Mouse (Mus musculus) monocyte, adult 59 days (primary cell): ENCODE measurements around the gene Abcc1. TPM values are rescaled to one million over a fixed set of nuclear protein-coding genes. Genes with fewer than 3 reads are reported as not detected.

Source experiments
- total RNA-seq, 2 experiments: library from RNA; stranded (reverse); gene quantifications; one replicate each; pipeline ENCODE4 v1.2.4; 2023

Gene Abcc1
- total RNA-seq, result 10 to 100 TPM; 60.6 to 62.5 TPM

DNA sequence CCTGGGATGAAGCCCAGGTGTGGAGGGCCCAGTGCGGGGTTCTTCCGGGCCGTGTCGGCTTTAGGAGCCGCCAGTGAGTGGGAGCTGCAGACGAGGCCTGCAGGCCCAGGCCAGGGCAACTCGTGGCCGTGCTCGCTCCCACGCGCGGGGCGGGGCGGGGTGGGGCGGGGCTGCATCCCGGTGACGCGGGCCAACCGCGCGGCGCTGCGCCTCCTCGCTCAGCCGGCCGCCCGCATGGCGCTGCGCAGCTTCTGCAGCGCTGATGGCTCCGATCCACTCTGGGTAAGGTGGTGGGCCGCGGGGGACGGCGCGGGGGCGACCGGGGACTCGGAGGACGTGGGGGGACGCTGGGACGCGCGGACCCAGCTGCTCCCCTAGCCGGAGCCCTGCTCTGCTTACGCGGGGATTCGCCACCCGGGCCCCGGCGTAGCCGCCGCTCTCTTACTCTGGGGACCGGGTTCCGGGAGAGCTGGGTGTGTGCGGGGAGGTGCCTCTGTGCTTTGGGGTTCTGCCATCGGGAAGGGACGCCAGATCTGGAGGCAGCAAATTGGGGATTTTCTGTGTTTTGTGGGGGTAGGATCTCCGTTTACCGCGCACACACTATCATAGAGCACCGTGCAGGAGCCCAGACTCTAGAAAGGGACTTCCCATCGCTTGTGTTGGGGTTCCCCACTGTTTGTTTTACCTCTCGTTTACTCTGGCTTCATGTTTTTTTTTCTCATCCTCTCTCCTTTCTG is at the start of gene Abcc1:
Abcc1 (plus strand) TSS at position 197 of the 737 bp plus-strand sequence.

DNA sequence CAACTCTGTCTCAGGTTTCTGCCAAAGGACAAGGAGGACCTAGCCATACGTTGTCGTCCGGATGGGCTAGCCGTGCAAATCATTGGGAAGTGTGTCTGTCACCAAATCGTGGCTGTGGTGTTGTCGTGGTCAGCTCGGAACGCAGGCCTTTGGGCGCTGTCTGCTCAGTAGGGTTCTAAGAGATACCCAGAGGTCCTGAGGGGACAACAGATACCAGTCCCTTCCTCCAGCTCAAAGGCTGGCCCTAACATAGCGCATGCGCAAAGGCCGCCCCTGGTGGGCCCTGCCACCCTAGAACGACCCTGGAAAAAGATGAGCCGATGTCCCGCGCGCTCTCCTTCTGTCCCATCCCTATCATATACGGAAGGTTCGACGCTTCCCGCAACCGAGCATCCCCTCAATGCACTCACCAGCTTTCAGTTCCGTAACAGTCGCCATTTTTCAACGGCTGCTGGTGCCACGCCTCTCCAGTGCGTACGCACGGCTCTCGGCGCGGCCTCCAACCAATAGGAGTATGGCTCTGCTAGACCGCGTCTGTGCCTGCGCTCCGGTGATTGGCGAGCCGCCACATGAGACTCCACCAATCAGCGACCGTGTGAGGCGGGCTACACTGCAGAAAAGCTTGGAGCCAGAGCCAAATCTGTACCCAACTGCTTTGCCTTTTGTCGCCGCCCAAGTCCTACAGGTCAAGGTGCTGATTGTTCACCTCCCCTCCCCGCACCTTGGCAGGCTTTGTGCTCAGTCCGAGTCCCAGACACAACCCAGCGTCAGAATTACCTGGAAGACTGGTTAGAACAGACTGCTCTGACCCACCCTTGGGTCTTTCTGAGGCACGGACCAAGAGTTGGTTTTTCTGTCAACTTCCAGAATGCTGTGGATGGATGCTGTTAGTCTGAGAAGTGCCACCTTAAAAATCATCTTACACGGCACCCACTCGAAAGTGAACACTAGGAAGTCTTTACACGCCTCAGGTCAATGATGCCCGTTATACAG is 44.2 kb upstream of the Abcc1 start, which contains the start of gene Fopnl:
Fopnl (minus strand) TSS at position 522 of the 993 bp plus-strand sequence.

Other genes with a start within 250 kb of the Abcc1 start
- 10 to 100 TPM; 32.7 to 33.0 TPM for gene Nde1, start 198.3 kb upstream of the Abcc1 start, total RNA-seq
- gene Marf1, start 198.2 kb upstream of the Abcc1 start, total RNA-seq, result 10 to 100 TPM; 44.8 to 45.5 TPM
- gene Myh11, start 70.2 kb upstream of the Abcc1 start, total RNA-seq, result under 1 TPM in 1 of 2 experiments, not detected in 1; 0.24 TPM
- gene Fopnl, start 44.2 kb upstream of the Abcc1 start, total RNA-seq, result 10 to 100 TPM; 17.6 to 20.3 TPM
- not detected for gene A630010A05Rik, start 200.8 kb downstream of the Abcc1 start, total RNA-seq